Mouse (Mus musculus): Measurements from ENCODE around the gene Prokr2.
"Not testable (repeated sequence)": the region's sequence is repeated elsewhere in the genome, so short reads cannot be mapped to it uniquely, and the experiment has no call there.

Gene Prokr2

DNA sequence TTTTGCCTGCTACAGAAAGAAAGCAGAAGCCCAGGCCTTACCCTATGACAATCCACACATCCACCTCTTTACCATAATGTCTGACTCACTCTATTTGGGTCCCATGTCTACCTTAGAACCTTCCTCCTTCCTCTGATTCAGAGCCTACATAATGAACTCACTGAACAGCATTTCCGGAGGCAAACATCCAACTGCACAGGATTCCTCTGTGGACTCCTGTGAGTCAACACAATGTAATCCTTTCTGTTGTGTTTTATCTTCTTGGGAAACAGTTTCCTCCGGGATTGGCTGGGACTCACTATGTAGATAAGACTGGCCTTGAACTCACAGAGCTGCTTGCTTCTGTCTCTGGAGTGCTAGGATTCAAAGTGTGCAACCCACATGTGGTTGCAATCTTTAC is 44.9 kb downstream of the Prokr2 start:
- no peak for DNase-seq

DNA sequence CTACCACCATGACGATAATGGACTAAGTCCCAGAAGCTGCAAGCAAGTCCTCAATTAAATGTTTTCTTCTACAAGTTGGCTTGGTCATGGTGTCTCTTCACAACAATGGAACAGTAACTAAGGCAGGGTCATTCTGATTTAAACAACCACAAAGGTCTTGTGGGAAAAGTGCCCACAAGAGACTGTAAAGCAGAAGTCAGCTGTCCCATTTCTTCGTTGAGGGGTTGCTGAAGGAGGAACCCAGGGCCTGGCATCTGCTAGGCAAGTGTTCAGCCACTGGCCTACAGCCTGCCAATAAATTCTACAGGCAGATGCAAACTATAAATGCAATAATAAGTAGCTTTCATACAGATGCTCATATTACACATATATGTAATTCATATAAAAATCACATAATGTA is 48.0 kb downstream of the Prokr2 start:
- no peak for DNase-seq

DNA sequence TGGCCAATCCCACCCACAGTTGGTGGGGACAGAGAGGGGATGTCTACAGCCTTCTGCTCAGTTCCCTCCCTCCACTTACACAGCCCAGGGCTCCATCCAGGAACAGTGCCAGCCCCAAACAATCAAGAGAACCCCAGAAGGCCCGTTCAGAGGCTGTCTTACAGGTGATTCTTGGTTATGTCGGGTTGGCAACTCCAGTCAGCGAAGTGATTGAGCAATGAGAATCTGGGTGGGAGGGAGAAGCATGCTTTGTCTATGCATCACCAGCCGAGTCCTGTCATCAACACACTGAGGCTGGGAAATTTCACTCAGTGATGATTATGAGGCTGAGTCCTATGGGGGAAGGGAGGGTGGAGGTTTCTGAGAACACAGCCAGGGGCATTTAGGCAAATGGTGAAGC is 61.7 kb downstream of the Prokr2 start:
- no peak for DNase-seq

DNA sequence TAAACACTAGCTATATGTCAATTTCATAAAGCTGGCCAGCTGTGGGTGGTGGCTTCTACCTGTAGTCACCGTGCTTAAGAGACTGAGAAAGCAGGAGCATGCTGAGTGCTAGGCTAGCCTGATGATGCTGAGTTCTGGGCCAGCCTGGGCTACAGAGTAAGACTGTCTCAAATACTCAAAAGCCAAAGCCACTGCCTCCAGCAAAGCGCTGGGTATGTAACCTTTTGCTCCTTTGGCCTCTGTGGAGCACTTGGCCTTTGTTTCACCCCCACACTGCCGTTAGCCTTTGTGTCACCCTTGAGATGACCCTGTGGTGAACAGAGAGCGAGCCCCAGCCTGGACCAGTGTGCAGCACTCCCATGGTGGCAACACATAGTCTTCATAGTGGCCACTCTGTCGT is 64.7 kb downstream of the Prokr2 start:
- DNase-seq: no peak

DNA sequence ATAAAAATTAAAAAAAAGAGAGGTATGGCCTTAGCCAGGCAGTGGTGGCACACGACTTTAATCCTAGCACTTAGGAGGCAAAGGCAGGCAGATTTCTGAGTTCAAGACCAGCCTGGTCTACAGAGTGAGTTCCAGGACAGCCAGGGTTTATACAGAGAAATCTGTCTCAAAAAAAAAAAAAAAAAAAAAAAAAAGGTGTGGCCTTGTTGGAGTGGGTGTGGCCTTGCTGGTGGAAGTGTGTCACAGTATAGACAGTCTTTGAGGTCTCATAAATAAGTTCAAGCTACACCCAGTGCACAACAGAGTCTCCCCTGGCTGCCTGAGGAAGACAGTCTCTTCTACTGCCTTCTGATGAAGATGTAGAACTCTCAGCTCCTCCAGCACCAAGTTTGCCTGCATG is 68.1 kb downstream of the Prokr2 start:
- DNase-seq: no peak

DNA sequence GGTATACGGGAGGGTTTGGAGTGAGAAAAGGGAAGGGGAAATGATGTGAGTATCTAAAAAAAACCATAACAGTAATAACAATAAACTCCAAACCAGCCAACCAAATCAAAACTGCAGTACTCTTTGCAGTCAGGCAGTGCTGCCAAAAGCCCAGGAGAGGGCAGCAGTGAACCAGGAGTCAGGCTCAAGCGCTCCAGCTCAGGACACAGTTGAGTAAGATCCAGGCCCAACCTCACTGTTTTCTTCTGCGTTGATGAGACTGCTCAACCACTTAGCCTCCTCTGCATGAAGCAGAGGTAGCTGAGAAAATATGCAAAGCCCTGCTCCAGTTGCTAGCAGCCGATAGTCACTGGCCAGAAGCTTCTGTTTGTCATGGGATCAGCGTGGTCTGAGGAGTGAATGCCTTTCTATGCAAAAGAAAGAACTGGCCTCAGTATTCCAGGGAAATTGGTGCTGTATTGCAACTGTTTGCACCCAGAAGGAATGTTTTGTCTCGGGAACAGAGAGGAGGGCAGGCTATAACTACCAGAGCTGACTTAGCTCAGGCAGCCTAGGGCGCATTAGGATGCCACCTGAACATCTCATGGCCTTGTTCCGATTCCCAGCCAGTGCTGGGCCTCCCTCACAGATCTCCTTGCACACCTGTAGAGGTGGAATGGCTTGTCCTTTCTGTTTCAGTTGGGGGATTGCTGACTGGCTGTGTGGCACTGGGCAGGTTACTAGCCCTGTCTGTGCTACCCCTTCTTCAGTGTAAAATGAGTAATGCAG is 69.0 kb downstream of the Prokr2 start:
- DNase-seq: peak; percentile 20 to 49

DNA sequence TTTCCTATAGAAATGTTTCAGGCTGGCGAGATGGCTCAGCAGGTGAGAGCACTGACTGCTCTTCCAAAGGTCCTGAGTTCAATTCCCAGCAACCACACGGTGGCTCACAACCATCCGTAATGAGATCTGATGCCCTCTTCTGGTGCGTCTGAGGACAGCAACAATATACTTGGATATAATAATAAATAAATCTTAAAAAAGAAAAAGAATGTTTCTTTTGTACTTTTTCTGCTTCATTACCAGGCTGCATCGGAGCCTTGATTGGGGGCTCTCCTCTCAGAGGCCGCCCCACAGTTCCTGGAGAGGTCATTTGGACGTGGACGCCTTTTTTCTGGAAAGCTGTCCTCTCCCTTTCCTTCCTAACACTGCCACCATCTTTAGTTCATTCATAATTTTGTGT is 71.2 kb downstream of the Prokr2 start:
- DNase-seq: not testable (repeated sequence)

DNA sequence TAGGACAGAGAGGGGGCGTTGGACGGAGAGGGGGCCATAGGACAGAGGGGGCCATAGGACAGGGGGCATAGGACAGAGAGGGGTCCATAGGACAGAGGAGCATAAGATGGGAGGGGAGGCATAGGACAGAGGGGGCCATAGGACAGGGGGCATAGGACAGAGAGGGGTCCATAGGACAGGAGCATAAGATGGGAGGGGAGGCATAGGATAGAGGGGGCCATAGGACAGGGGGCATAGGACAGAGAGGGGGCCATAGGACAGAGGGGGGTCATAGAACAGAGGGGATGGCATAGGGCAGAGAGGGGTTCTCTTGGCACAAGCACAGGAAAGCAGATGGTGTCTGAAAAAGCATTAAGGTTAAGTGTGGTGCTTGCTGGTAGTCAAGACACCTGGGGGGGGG is 71.7 kb downstream of the Prokr2 start:
- no peak for DNase-seq

DNA sequence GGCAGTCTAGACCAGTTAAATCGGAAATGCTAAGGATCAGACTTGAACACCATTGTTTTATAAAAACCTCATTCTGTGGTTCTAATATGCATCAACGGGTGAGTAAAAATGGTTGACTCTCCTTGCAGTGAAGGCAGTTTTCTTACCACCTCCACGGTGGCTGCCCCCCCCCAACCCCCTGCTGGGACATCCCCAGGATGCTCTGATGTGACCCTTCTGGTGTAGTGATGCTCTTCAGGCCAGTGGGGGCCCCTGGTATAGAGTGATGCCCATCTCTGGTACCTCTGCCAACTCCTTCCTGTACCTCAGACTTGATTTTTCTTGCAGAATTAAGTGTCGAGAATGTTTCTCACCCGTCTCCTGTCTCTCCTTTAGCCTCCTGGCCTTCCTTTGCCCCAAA is 72.6 kb downstream of the Prokr2 start:
- no peak for DNase-seq

DNA sequence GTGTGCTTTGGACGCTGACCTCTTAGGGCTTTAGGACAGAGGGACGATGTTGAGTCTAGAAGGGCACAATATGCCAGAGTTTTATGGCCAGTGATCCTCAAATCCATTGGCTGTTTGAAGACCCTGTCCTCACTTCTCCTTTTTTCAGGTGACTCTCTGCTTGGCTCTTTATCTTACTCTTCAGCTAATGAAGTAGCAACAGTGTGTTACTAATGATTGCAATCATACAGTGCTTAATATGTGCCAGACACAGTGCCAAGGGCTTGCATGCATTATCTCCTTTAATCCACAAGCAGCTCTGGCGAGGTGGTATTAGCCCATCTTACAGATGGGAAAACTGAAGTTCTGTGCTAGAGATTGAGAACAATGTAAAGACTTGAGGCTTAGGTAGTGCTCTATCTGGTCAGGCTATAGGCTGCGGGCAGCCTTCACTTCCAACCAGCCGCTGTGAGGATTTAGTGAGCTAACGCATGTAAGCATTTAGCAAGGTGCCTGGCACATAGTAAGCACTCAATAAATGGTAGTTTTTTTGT is 75.8 kb downstream of the Prokr2 start:
- DNase-seq: no peak

DNA sequence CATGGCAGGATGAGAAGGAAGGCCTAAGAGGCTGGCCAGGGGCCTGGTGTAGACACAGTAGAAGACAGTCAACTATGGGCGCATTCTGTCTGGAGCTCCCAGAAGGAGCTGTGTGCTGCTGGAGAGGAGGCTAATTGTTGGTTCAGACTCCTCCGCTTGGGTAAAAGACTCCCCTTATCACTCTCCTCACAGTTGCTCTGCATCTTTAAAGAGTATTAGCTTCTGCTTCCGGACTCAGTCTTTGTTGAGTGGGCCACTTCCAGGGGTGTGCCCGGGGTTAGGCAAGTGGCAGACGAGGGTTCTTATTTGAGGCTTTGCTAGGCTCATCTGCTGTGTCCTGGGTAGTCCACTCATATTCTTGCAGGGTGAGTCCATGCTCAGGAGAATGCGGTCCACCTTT is 76.4 kb downstream of the Prokr2 start:
- DNase-seq: no peak

DNA sequence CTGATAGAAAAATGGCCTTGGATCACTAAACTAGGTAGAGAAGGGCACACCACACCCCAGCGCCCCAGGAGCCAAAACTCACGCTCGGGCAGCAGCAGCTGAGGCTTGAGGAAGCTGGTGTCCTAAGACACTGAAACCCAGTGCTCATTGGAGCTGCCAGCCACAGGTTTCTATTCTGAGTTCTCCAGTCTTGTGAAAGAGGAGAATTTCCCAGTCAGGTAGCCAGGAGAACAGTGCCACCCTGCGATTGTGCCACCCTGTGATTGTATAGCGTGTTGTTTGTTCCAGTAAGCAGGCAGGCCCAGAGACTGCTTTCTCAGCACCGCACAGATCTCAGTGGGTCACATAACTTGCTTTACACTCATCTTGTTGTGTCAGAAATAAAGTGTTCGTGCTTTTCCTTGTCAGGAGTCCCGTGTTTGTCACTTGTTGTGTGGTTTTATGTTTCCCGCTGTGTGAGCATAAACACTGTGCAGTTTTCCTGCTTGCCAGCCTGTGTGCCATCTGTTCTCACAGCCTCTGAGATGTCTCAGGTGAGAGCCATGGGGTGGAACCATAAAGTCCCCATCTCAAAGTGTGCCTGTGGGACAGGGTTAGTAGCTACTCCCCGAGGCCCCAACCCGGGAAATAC is 77.9 kb downstream of the Prokr2 start:
- DNase-seq: no peak

DNA sequence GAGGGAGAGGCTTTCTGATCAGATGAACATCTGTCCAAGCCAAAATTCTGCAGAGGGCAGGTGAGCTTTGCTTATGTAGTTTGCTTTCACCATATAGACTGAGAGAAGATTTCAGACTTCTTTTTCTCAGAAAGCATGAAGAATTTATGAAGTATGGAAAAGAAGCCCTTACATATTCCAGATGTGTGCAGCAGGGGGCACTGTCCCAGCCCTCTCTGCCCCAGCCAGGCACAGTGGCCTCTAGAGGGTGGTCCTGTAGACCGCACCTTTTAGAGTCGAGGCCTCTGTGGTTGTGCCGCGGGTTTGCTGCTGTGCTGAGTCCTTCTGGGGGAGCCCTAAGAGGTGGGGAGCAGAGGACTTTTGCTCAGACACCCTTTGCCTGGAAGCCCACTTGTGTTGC is 79.3 kb downstream of the Prokr2 start:
- no peak for DNase-seq

DNA sequence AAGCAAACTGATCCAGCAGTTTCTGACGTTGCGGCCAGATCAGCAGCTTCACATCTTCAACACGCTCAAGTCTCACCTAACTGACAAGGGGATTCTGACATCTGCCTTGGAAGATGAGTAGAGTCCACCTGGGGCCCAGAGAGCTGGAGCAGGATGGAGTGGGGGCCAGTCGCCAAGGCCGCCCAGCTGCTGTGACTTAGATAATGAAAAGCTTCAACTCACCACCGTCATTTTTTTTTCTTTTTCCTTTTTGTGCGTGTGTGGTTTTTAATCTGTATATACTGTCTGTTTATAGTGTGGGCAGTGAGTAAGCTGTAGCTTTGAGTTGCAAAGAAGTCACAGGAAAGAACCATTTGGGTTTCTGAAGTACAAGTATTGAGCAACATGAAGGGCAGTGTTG is 80.1 kb downstream of the Prokr2 start:
- no peak for DNase-seq

DNA sequence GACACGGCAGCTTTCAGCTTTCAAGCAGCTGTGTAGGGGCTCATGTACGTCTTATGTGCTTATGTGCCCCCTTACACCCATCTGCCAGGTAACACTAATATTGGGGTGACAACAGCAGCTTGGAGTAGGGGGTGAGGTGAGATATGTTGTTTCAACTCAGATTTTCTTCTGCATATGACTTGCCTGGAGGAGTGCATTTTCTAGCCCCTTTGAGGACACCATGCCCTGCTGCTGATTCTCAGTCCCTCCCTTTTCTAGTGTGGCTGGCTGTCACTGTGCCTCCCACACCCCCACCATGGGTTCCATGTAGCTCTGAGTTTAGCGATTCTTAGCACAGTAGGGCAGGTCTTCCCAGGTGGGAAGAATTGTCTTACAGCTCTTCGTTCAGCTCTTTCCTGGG is 83.8 kb downstream of the Prokr2 start:
- DNase-seq: no peak

DNA sequence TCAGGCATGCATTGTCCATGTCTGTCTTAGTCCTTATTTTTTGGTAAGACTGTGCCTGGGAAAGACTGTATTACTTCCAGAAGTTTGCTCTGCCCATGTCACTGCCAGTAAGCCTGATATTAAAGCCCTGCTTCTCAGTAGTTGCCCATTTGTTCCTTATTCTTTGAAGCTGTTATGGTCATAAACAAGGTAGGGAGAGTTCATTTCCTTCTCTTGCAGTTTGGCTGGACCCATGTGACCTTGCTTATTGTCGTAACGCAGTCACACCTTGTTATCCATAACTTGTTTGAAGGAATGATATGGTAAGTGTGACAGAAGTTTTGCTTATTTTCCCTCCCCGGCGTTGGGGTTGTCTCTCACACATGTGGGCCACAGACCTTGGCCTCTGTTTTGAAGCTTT is 87.0 kb downstream of the Prokr2 start:
- no peak for DNase-seq

DNA sequence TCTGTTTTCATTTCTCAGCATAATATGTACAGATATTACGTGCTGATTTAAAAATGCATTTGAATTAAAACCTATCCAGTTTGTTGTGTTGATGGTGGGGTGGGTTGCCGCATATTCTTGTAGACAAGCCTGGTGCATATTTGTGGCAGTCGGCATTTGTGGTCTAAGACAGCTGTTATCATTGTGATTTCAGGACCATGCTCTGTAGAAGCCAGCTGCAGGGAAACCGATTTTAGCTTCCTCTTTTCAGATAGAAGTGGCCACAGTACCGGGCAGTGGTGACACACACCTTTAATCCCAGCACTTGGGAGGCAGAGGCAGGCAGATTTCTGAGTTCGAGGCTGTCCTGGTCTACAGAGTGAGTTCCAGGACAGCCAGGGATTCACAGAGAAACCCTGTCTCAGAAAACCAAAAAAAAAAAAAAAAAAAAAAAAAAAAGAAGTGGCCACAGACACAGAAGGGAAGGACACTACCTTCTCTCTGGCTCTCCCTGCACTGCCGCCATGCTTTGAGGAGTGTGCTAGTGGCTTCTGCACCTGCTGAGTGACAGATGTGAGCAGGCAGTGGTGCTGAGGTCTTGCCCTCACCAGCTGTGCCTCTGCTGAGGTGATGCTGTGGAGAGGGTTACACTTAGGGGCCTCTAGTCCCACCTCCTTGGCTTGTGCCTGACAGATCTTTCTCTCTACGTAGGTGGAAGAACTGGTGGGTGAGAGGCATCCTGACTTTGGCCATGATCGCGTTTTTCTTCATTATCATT is 91.4 kb downstream of the Prokr2 start:
- no peak for DNase-seq

DNA sequence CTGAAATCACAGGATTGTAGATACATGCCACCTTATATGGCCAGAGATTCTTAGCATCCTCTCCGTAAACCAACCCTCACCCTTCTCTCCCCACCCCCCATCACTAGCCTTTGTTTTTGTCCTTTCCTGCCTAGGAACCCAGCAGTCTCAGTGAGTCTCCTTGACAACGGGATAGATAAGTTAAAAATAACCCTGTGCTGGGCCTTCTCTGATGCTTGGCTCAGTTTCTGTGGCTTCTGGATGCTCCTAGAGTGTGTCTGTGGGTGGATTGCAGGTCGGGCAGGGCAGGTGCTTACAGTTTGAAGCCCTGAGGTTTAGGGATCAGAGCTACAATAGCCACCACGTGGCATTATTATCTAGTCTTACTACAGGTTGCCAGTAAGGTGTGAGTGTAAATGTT is 93.2 kb downstream of the Prokr2 start:
- DNase-seq: no peak

DNA sequence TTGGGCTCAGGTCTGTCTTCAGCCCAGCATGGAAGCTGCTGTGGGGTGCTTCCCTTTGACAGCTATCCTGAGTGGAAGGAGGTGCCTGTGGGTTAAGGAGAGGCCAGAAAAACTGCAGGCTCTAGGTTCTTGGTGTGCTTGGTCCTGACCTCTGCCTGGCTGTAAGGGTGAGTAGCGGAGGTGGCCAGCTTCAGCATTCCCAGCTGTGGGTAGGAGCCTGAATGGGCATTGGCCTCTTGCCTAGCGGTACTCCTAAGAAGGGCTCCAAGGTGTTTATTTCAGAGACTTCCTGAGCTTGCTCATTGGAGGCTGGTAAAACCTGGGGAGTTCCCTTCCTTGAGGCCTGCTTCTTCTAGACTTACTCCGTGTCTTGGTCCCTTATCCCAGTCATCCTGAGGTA is 94.0 kb downstream of the Prokr2 start:
- no peak for DNase-seq

DNA sequence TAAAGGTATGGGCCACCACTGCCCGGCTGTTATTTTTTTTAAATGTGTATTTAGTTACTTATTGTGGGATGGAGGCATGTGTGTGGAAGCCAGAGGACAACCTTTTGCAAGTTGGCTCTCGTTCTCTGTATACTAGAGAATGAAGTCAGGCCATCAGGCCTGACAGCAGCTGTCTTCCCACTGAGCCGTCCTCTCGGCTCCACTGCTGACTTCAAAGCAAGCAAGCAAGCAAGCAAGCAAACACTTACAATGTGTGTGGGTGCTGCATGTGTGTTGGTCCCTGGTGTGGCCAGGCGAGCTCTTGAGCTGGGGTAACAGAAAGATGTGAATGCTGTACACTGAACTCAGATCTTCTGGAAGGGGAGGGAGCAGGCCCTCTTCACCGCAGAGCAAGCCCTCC is 94.4 kb downstream of the Prokr2 start:
- no peak for DNase-seq

DNA sequence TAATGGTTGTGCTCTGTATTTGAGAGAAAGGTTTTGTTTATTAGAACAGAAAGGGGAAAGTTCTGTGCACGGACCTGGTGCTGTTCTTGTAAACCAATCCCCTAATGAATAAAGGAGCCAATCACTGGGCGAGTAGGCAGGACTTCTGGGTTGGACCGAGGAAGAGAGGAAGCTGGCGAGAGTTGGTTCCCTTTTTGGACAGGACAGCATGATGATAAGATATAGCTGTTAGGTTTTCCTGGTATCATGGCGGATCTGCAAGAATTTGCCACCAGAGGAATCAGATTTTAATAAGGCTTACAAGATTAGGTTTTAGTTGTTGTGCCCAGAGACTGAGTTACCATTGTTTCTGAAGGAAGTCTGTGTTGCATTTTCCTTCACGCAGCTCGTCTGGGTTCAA is 96.0 kb downstream of the Prokr2 start:
- not testable (repeated sequence) for DNase-seq
